Mouse (Mus musculus): ENCODE measurements around the gene Spint5. TPM values are rescaled to one million over a fixed set of nuclear protein-coding genes. Genes with fewer than 3 reads are reported as not detected.
"Not testable (repeated sequence)": the region's sequence is repeated elsewhere in the genome, so short reads cannot be mapped to it uniquely, and the experiment has no call there.

Gene Spint5
- polyA plus RNA-seq, 1 experiment from 2014 or later = not detected

GRCm38 (mm10) chr2:164704235-164704634, 10.9 kb upstream of the Spint5 start:
- no peak for ATAC-seq (ENCODE audit: insufficient read depth, low FRiP score, low read depth)
- no peak overlapping the region for H3K4me3 ChIP-seq (replicated peaks)
- no peak overlapping the region for H3K27ac ChIP-seq
- no peaks in the 10 kb centered on the region for H3K27me3 ChIP-seq (replicated peaks)
- no peaks in the 10 kb centered on the region for H3K4me1 ChIP-seq
- no peak overlapping the region for H3K4me2 ChIP-seq
- WGBS = 81% methylated on average over 5 of the region's 5 CpGs
- no peak overlapping the region for H3K9ac ChIP-seq
- H3K36me3 ChIP-seq = no peaks in the 10 kb centered on the region
- no peaks in the 10 kb centered on the region for H3K9me3 ChIP-seq

- no peaks in the 10 kb centered on the region for H3K9me3 ChIP-seq
- no peak overlapping the region for H3K27ac ChIP-seq
- H3K4me3 ChIP-seq (replicated peaks) = no peak overlapping the region
- H3K27me3 ChIP-seq (replicated peaks) = no peaks in the 10 kb centered on the region
- H3K9ac ChIP-seq = no peak overlapping the region
- H3K4me2 ChIP-seq = no peak overlapping the region
- no peaks in the 10 kb centered on the region for H3K36me3 ChIP-seq
- WGBS = 92% methylated on average over 6 of the region's 6 CpGs
- ATAC-seq (ENCODE audit: insufficient read depth, low FRiP score, low read depth) = no peak
- H3K4me1 ChIP-seq = no peaks in the 10 kb centered on the region
Measured at GRCm38 (mm10) chr2:164705328-164705727, 9.8 kb upstream of the Spint5 start.

GRCm38 (mm10) chr2:164705991-164706390, 9.1 kb upstream of the Spint5 start:
- Histone ChIP-seq H3K4me1 (no peaks in the 10 kb centered on the region), H3K4me2 (no peak overlapping the region), H3K27me3 (replicated peaks) (no peaks in the 10 kb centered on the region), H3K9me3 (no peaks in the 10 kb centered on the region), H3K36me3 (no peaks in the 10 kb centered on the region), H3K27ac (no peak overlapping the region), H3K9ac (no peak overlapping the region), H3K4me3 (replicated peaks) (no peak overlapping the region)
- ATAC-seq (ENCODE audit: insufficient read depth, low FRiP score, low read depth) = no peak
- 85% methylated on average over 14 of the region's 14 CpGs for whole genome bisulfite sequencing

GRCm38 (mm10) chr2:164716194-164716786, 1.2 kb downstream of the Spint5 start:
- H3K9ac ChIP-seq; H3K4me2 ChIP-seq; ATAC-seq (ENCODE audit: insufficient read depth, low FRiP score, low read depth); H3K4me3 ChIP-seq (replicated peaks); H3K27ac ChIP-seq; H3K4me1 ChIP-seq; H3K36me3 ChIP-seq; H3K9me3 ChIP-seq; H3K27me3 ChIP-seq (replicated peaks): not testable (repeated sequence)
- 89% methylated on average over 23 of the region's 23 CpGs for WGBS

- no peaks in the 10 kb centered on the region for H3K27me3 ChIP-seq (replicated peaks)
- no peaks in the 10 kb centered on the region for H3K36me3 ChIP-seq
- no peak overlapping the region for H3K4me3 ChIP-seq (replicated peaks)
- no peak overlapping the region for H3K9ac ChIP-seq
- H3K4me2 ChIP-seq = no peak overlapping the region
- no peak overlapping the region for H3K27ac ChIP-seq
- WGBS = 57% methylated on average over 4 of the region's 4 CpGs
- ATAC-seq (ENCODE audit: insufficient read depth, low FRiP score, low read depth) = no peak
- H3K9me3 ChIP-seq = no peaks in the 10 kb centered on the region
- H3K4me1 ChIP-seq = no peaks in the 10 kb centered on the region
Measured at GRCm38 (mm10) chr2:164723276-164723675, 8.2 kb downstream of the Spint5 start.

- H3K9ac ChIP-seq = no peak overlapping the region
- no peak overlapping the region for H3K27ac ChIP-seq
- H3K27me3 ChIP-seq (replicated peaks) = no peaks in the 10 kb centered on the region
- H3K4me3 ChIP-seq (replicated peaks) = no peak overlapping the region
- H3K9me3 ChIP-seq = no peaks in the 10 kb centered on the region
- ATAC-seq (ENCODE audit: insufficient read depth, low FRiP score, low read depth) = peak; percentile 53; the same call in 1 of the 2 replicates
- H3K4me2 ChIP-seq = no peak overlapping the region
- H3K4me1 ChIP-seq = no peaks in the 10 kb centered on the region
- no peaks in the 10 kb centered on the region for H3K36me3 ChIP-seq
- WGBS = 20% methylated on average over 6 of the region's 6 CpGs
Measured at GRCm38 (mm10) chr2:164725895-164726619, 11.0 kb downstream of the Spint5 start.

- Histone ChIP-seq H3K9ac (no peak overlapping the region), H3K36me3 (no peaks in the 10 kb centered on the region), H3K27me3 (replicated peaks) (no peaks in the 10 kb centered on the region), H3K4me2 (no peak overlapping the region), H3K4me1 (0 out of 2 replicates have a peak, but pooled peaks cover 3% of the 10 kb centered on the region), H3K27ac (no peak overlapping the region), H3K9me3 (no peaks in the 10 kb centered on the region), H3K4me3 (replicated peaks) (no peak overlapping the region)
- no peak; the same call in 1 of the 2 replicates for ATAC-seq (ENCODE audit: insufficient read depth, low FRiP score, low read depth)
- 48% methylated on average over 5 of the region's 5 CpGs for WGBS
Measured at GRCm38 (mm10) chr2:164731719-164732118, 16.6 kb downstream of the Spint5 start.

GRCm38 (mm10) chr2:164733259-164733658, 18.2 kb downstream of the Spint5 start:
- Histone ChIP-seq H3K4me2 (no peak overlapping the region), H3K36me3 (no peaks in the 10 kb centered on the region), H3K4me3 (replicated peaks) (no peak overlapping the region), H3K27me3 (replicated peaks) (no peaks in the 10 kb centered on the region), H3K27ac (no peak overlapping the region), H3K4me1 (0 out of 2 replicates have a peak, but pooled peaks cover 3% of the 10 kb centered on the region), H3K9ac (no peak overlapping the region), H3K9me3 (no peaks in the 10 kb centered on the region)
- ATAC-seq (ENCODE audit: insufficient read depth, low FRiP score, low read depth) = no peak
- WGBS = 53% methylated on average over 2 of the region's 2 CpGs

- H3K4me3 ChIP-seq (replicated peaks) = no peak overlapping the region
- ATAC-seq (ENCODE audit: insufficient read depth, low FRiP score, low read depth) = no peak
- no peak overlapping the region for H3K4me2 ChIP-seq
- no peaks in the 10 kb centered on the region for H3K36me3 ChIP-seq
- no peaks in the 10 kb centered on the region for H3K27me3 ChIP-seq (replicated peaks)
- H3K4me1 ChIP-seq = 0 out of 2 replicates have a peak, but pooled peaks cover 3% of the 10 kb centered on the region
- no peak overlapping the region for H3K9ac ChIP-seq
- H3K27ac ChIP-seq = no peak overlapping the region
- no peaks in the 10 kb centered on the region for H3K9me3 ChIP-seq
- WGBS = 55% methylated on average over 5 of the region's 5 CpGs
Measured at GRCm38 (mm10) chr2:164734839-164735238, 19.7 kb downstream of the Spint5 start.

- Histone ChIP-seq H3K4me3 (replicated peaks) (no peak overlapping the region), H3K9me3 (no peaks in the 10 kb centered on the region), H3K27me3 (replicated peaks) (no peaks in the 10 kb centered on the region), H3K27ac (no peak overlapping the region), H3K36me3 (no peaks in the 10 kb centered on the region), H3K4me2 (no peak overlapping the region), H3K4me1 (0 out of 2 replicates have a peak, but pooled peaks cover 3% of the 10 kb centered on the region), H3K9ac (no peak overlapping the region)
- no peak for ATAC-seq (ENCODE audit: insufficient read depth, low FRiP score, low read depth)
- 75% methylated on average over 5 of the region's 5 CpGs for WGBS
Measured at GRCm38 (mm10) chr2:164735446-164735845, 20.3 kb downstream of the Spint5 start.

GRCm38 (mm10) chr2:164737377-164738090, 22.4 kb downstream of the Spint5 start:
- Histone ChIP-seq H3K4me3 (replicated peaks) (no peak overlapping the region), H3K4me1 (0 out of 2 replicates have a peak, but pooled peaks cover 3% of the 10 kb centered on the region), H3K27me3 (replicated peaks) (no peaks in the 10 kb centered on the region), H3K4me2 (no peak overlapping the region), H3K36me3 (no peaks in the 10 kb centered on the region), H3K9ac (no peak overlapping the region), H3K9me3 (no peaks in the 10 kb centered on the region), H3K27ac (peak overlapping the region; percentile 61; the same call in 1 of the 2 replicates)
- ATAC-seq (ENCODE audit: insufficient read depth, low FRiP score, low read depth) = peak; percentile 79
- WGBS = 52% methylated on average over 3 of the region's 3 CpGs

- H3K4me1 ChIP-seq = peaks cover under 1% of the 10 kb centered on the region
- no peak for ATAC-seq (ENCODE audit: insufficient read depth, low FRiP score, low read depth)
- no peak overlapping the region for H3K9ac ChIP-seq
- no peak overlapping the region for H3K4me2 ChIP-seq
- 66% methylated on average over 7 of the region's 7 CpGs for WGBS
- H3K9me3 ChIP-seq = no peaks in the 10 kb centered on the region
- H3K36me3 ChIP-seq = no peaks in the 10 kb centered on the region
- no peak overlapping the region for H3K4me3 ChIP-seq (replicated peaks)
- no peaks in the 10 kb centered on the region for H3K27me3 ChIP-seq (replicated peaks)
- no peak overlapping the region for H3K27ac ChIP-seq
Measured at GRCm38 (mm10) chr2:164739876-164740275, 24.8 kb downstream of the Spint5 start.
